Mouse (Mus musculus) liver, adult 2 months (tissue): ENCODE measurements around the gene Adi1. TPM values are rescaled to one million over a fixed set of nuclear protein-coding genes. Genes with fewer than 3 reads are reported as not detected.

Experiments
- DNase-seq: peaks from one replicate; pipeline ENCODE4 v3.0.0-alpha.2; 2011; ENCODE audit warnings: low read depth, low spot score; ENCODE audit errors: extremely low read depth
- H3K27ac ChIP-seq: fragments of 200-500 bp; replicated peaks from 2 replicates; pipeline ENCODE4 v1.5.1; 2012; ENCODE audit warnings: low read depth, mild to moderate bottlenecking, control low read depth, inconsistent platforms, low read length; ENCODE audit not compliant: insufficient read depth
- H3K27me3 ChIP-seq: fragments of 200-500 bp; 2 replicates; pipeline ENCODE4 v1.6.1; 2012; ENCODE audit warnings: mild to moderate bottlenecking, moderate library complexity, low read length, inconsistent platforms; ENCODE audit not compliant: control insufficient read depth, insufficient read depth
- H3K36me3 ChIP-seq: fragments of 200-500 bp; 2 replicates; pipeline ENCODE4 v1.6.1; 2012; ENCODE audit warnings: low read length, inconsistent platforms; ENCODE audit not compliant: control insufficient read depth, insufficient read depth
- H3K4me1 ChIP-seq: fragments of 200-500 bp; 2 replicates; pipeline ENCODE4 v1.6.1; 2011; ENCODE audit warnings: low read length; ENCODE audit not compliant: control insufficient read depth, insufficient read depth
- H3K4me3 ChIP-seq: fragments of 200-500 bp; 2 replicates; pipeline ENCODE4 v1.5.1; 2011; ENCODE audit warnings: low read depth, mild to moderate bottlenecking, control low read depth, low read length, moderate library complexity; ENCODE audit not compliant: insufficient read depth
- H3K79me2 ChIP-seq: fragments of 200-500 bp; 2 replicates; pipeline ENCODE4 v1.6.1; 2012; ENCODE audit warnings: inconsistent platforms, mild to moderate bottlenecking, low read length, moderate library complexity; ENCODE audit not compliant: control insufficient read depth, insufficient read depth
- H3K9ac ChIP-seq: fragments of 200-500 bp; 2 replicates; pipeline ENCODE4 v1.6.1; 2012; ENCODE audit warnings: low read depth, mild to moderate bottlenecking, control low read depth, inconsistent platforms, low read length
- CTCF ChIP-seq: fragments of 200-500 bp; IDR thresholded peaks from 2 replicates; pipeline ENCODE4 v1.5.1; 2011; ENCODE audit warnings: low read depth, low read length, control low read depth
- POLR2A ChIP-seq: fragments of 200-500 bp; IDR thresholded peaks from 2 replicates; pipeline ENCODE4 v1.6.1; 2011; ENCODE audit warnings: low read length, control low read depth; ENCODE audit not compliant: insufficient read depth; ENCODE audit errors: extremely low read depth
- WGBS: fragments of 180-500 bp; shearing (Covaris S2); methylation state at CpG from one replicate; pipeline ENCODE4 v1.1.7; 2018; 5-methylcytosine and 5-hydroxymethylcytosine counted together
- polyA plus RNA-seq: library from polyadenylated mRNA; depleted of rRNA; stranded (reverse); fragments of >200 nt; gene quantifications from 2 replicates; pipeline ENCODE4 v1.2.3, GENCODE M21; 2012
- total RNA-seq: library from RNA; depleted of rRNA; stranded (reverse); fragments of >200 nt; gene quantifications from 2 replicates; pipeline ENCODE4 v1.2.3, GENCODE M21; 2014

Gene Adi1
- total and polyA plus RNA-seq, 2 experiments = 61.8 to 101 TPM

- DNase-seq = peak; percentile 90
- H3K27ac ChIP-seq = peak within 1 kb of the TSS; percentile 80
- TF ChIP-seq CTCF (no peak), POLR2A (peak; percentile 79; the same call in 1 of the 2 replicates)
- H3K9ac ChIP-seq = peak within 1 kb of the TSS; percentile 94
- H3K4me3 ChIP-seq = peak within 1 kb of the TSS; percentile 77
- no peaks in the 10 kb centered on the region for H3K27me3 ChIP-seq
- peaks cover 15% of the 10 kb centered on the region for H3K4me1 ChIP-seq
- WGBS = 3% methylated on average over 69 of the region's 69 CpGs
- H3K79me2 ChIP-seq = peaks cover 9% of the 10 kb centered on the region; the same call in 1 of the 2 replicates
- peaks cover 33% of the 10 kb centered on the region for H3K36me3 ChIP-seq
Observed at GRCm38 (mm10) chr12:28635535-28636476, 39.2 kb upstream of the Adi1 start, which contains the start of gene Rps7. Rps7 (minus strand) TSS chr12:28635953.

- Histone ChIP-seq H3K27me3 (no peaks in the 10 kb centered on the region), H3K36me3 (peaks cover 26% of the 10 kb centered on the region), H3K27ac (no peak overlapping the region), H3K4me1 (peaks cover 15% of the 10 kb centered on the region), H3K79me2 (peaks cover 9% of the 10 kb centered on the region; the same call in 1 of the 2 replicates), H3K9ac (no peak overlapping the region), H3K4me3 (peak overlapping the region; percentile 71; the same call in 1 of the 2 replicates)
- TF ChIP-seq POLR2A (no peak), CTCF (no peak)
- WGBS = 82% methylated on average over 6 of the region's 6 CpGs
- no peak for DNase-seq
Observed at GRCm38 (mm10) chr12:28636543-28636942, 38.5 kb upstream of the Adi1 start.

- 47% methylated on average over 2 of the region's 2 CpGs for WGBS
- Histone ChIP-seq H3K27me3 (no peaks in the 10 kb centered on the region), H3K27ac (no peak overlapping the region), H3K79me2 (peaks cover 9% of the 10 kb centered on the region; the same call in 1 of the 2 replicates), H3K4me1 (peaks cover 7% of the 10 kb centered on the region), H3K9ac (no peak overlapping the region), H3K4me3 (no peak overlapping the region), H3K36me3 (peaks cover 6% of the 10 kb centered on the region)
- DNase-seq = peak; percentile 47
- TF ChIP-seq POLR2A (no peak), CTCF (no peak)
Observed at GRCm38 (mm10) chr12:28638778-28639177, 36.3 kb upstream of the Adi1 start.

- TF ChIP-seq CTCF (no peak), POLR2A (no peak)
- peak; percentile 61 for DNase-seq
- Histone ChIP-seq H3K9ac (peak within 1 kb of the TSS; percentile 88), H3K4me3 (peak within 1 kb of the TSS; percentile 93), H3K4me1 (peaks cover 5% of the 10 kb centered on the region), H3K79me2 (no peaks in the 10 kb centered on the region), H3K27me3 (no peaks in the 10 kb centered on the region), H3K27ac (no peak within 1 kb of the TSS), H3K36me3 (peaks cover 5% of the 10 kb centered on the region; the same call in 1 of the 2 replicates)
- 2% methylated on average over 52 of the region's 52 CpGs for WGBS
Observed at GRCm38 (mm10) chr12:28649141-28650110, 25.6 kb upstream of the Adi1 start, which contains the start of gene Rnaseh1. Rnaseh1 (plus strand) TSS chr12:28649602.

- WGBS = 87% methylated on average over 4 of the region's 4 CpGs
- Histone ChIP-seq H3K4me1 (no peaks in the 10 kb centered on the region), H3K27me3 (no peaks in the 10 kb centered on the region), H3K27ac (no peak overlapping the region), H3K4me3 (no peak overlapping the region), H3K79me2 (no peaks in the 10 kb centered on the region), H3K9ac (no peak overlapping the region), H3K36me3 (peaks cover 6% of the 10 kb centered on the region; the same call in 1 of the 2 replicates)
- TF ChIP-seq POLR2A (no peak), CTCF (no peak)
- DNase-seq = no peak
Observed at GRCm38 (mm10) chr12:28662628-28663027, 12.4 kb upstream of the Adi1 start.
